Mouse (Mus musculus): ENCODE measurements at regions not wholly inside any gene's neighbourhood (a gene's known extent, or its start where the extent isn't known, plus 50 kb on each side); places are given as distances from the start of the nearest gene placed in this dataset.

GRCm38 (mm10) chr1:144978167-144978566, 202.9 kb upstream of the Rgs18 start:
- H3K4me2 ChIP-seq (ENCODE audit: low read length): no peak overlapping the region
- no peak overlapping the region for H3K9ac ChIP-seq (replicated peaks; ENCODE audit: low read length)
- H3K4me1 ChIP-seq (ENCODE audit: control insufficient read depth, insufficient read depth, low read length): no peaks in the 10 kb centered on the region
- DNase-seq (no peak), ATAC-seq (ENCODE audit: low FRiP score, low TSS enrichment) (no peak)
- no peaks in the 10 kb centered on the region for H3K27me3 ChIP-seq (ENCODE audit: control insufficient read depth, insufficient read depth, low read length)
- H3K27ac ChIP-seq (replicated peaks; ENCODE audit: low read depth, low read length): no peak overlapping the region
- no peaks in the 10 kb centered on the region for H3K36me3 ChIP-seq (ENCODE audit: control insufficient read depth, insufficient read depth, low read length)
- H3K9me3 ChIP-seq (ENCODE audit: control insufficient read depth, low read length): no peaks in the 10 kb centered on the region
- 49% methylated on average over 5 of the region's 5 CpGs for WGBS
- no peak overlapping the region for H3K4me3 ChIP-seq (replicated peaks; ENCODE audit: low read depth, low read length)

- no peaks in the 10 kb centered on the region for H3K27me3 ChIP-seq (ENCODE audit: control insufficient read depth, insufficient read depth, low read length)
- no peak for ATAC-seq (ENCODE audit: low FRiP score, low TSS enrichment)
- no peak overlapping the region for H3K27ac ChIP-seq (replicated peaks; ENCODE audit: low read depth, low read length)
- no peaks in the 10 kb centered on the region for H3K36me3 ChIP-seq (ENCODE audit: control insufficient read depth, insufficient read depth, low read length)
- no peak overlapping the region for H3K4me2 ChIP-seq (ENCODE audit: low read length)
- no peaks in the 10 kb centered on the region for H3K4me1 ChIP-seq (ENCODE audit: control insufficient read depth, insufficient read depth, low read length)
- no peak overlapping the region for H3K4me3 ChIP-seq (replicated peaks; ENCODE audit: low read depth, low read length)
- 70% methylated on average over 3 of the region's 3 CpGs for WGBS
- no peak for DNase-seq
- no peak overlapping the region for H3K9ac ChIP-seq (replicated peaks; ENCODE audit: low read length)
- no peaks in the 10 kb centered on the region for H3K9me3 ChIP-seq (ENCODE audit: control insufficient read depth, low read length)
Measured at GRCm38 (mm10) chr1:144965736-144966135, 190.5 kb upstream of the Rgs18 start.

DNA sequence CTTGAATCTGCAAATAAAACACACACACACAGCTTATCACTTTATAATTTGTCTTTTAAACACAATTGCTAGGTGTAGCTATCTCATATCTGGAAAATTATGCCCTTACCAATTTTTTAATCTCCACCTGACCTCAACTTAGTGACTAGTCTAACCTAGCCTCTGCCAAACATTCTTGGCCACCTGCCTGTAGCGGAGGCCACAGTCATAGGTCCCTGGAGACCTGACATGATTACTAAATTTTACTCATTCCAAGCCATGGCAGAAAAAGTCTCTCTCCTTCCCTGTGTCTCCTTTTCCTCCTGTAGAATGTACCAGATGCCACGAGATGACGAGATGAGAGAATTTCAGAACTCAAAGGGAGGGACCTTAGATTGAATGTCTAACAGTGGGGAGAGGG, 163.8 kb upstream of the Rgs18 start:
- no peaks in the 10 kb centered on the region for H3K36me3 ChIP-seq (ENCODE audit: control insufficient read depth, insufficient read depth, low read length)
- H3K27ac ChIP-seq (replicated peaks; ENCODE audit: low read depth, low read length): no peak overlapping the region
- ATAC-seq (ENCODE audit: low FRiP score, low TSS enrichment): no peak
- WGBS: 89% methylated on average over 3 of the region's 3 CpGs
- H3K4me2 ChIP-seq (ENCODE audit: low read length): no peak overlapping the region
- no peak overlapping the region for H3K4me3 ChIP-seq (replicated peaks; ENCODE audit: low read depth, low read length)
- no peaks in the 10 kb centered on the region for H3K9me3 ChIP-seq (ENCODE audit: control insufficient read depth, low read length)
- no peaks in the 10 kb centered on the region for H3K4me1 ChIP-seq (ENCODE audit: control insufficient read depth, insufficient read depth, low read length)
- H3K9ac ChIP-seq (replicated peaks; ENCODE audit: low read length): no peak overlapping the region
- no peak for DNase-seq
- no peaks in the 10 kb centered on the region for H3K27me3 ChIP-seq (ENCODE audit: control insufficient read depth, insufficient read depth, low read length)

GRCm38 (mm10) chr1:144926136-144926535, 150.9 kb upstream of the Rgs18 start:
- H3K9ac ChIP-seq (replicated peaks; ENCODE audit: low read length): no peak overlapping the region
- no peak for ATAC-seq (ENCODE audit: low FRiP score, low TSS enrichment)
- H3K4me2 ChIP-seq (ENCODE audit: low read length): no peak overlapping the region
- no peaks in the 10 kb centered on the region for H3K36me3 ChIP-seq (ENCODE audit: control insufficient read depth, insufficient read depth, low read length)
- H3K27me3 ChIP-seq (ENCODE audit: control insufficient read depth, insufficient read depth, low read length): no peaks in the 10 kb centered on the region
- no peak overlapping the region for H3K4me3 ChIP-seq (replicated peaks; ENCODE audit: low read depth, low read length)
- no peak for DNase-seq
- H3K9me3 ChIP-seq (ENCODE audit: control insufficient read depth, low read length): peaks cover 4% of the 10 kb centered on the region; the same call in 1 of the 2 replicates
- 89% methylated on average over 2 of the region's 2 CpGs for WGBS
- no peaks in the 10 kb centered on the region for H3K4me1 ChIP-seq (ENCODE audit: control insufficient read depth, insufficient read depth, low read length)
- H3K27ac ChIP-seq (replicated peaks; ENCODE audit: low read depth, low read length): no peak overlapping the region

GRCm38 (mm10) chr1:144916568-144916967, 141.3 kb upstream of the Rgs18 start:
- 95% methylated on average over 5 of the region's 5 CpGs for WGBS
- Histone ChIP-seq H3K27ac (replicated peaks; ENCODE audit: low read depth, low read length) (no peak overlapping the region), H3K36me3 (ENCODE audit: control insufficient read depth, insufficient read depth, low read length) (no peaks in the 10 kb centered on the region), H3K4me1 (ENCODE audit: control insufficient read depth, insufficient read depth, low read length) (no peaks in the 10 kb centered on the region), H3K4me3 (replicated peaks; ENCODE audit: low read depth, low read length) (no peak overlapping the region), H3K4me2 (ENCODE audit: low read length) (no peak overlapping the region), H3K9me3 (ENCODE audit: control insufficient read depth, low read length) (no peaks in the 10 kb centered on the region), H3K9ac (replicated peaks; ENCODE audit: low read length) (no peak overlapping the region), H3K27me3 (ENCODE audit: control insufficient read depth, insufficient read depth, low read length) (no peaks in the 10 kb centered on the region)
- DNase-seq (no peak), ATAC-seq (ENCODE audit: low FRiP score, low TSS enrichment) (no peak)

- 86% methylated on average over 3 of the region's 3 CpGs for WGBS
- DNase-seq (no peak), ATAC-seq (ENCODE audit: low FRiP score, low TSS enrichment) (no peak)
- Histone ChIP-seq H3K4me2 (ENCODE audit: low read length) (no peak overlapping the region), H3K9me3 (ENCODE audit: control insufficient read depth, low read length) (no peaks in the 10 kb centered on the region), H3K4me3 (replicated peaks; ENCODE audit: low read depth, low read length) (no peak overlapping the region), H3K4me1 (ENCODE audit: control insufficient read depth, insufficient read depth, low read length) (no peaks in the 10 kb centered on the region), H3K36me3 (ENCODE audit: control insufficient read depth, insufficient read depth, low read length) (no peaks in the 10 kb centered on the region), H3K27ac (replicated peaks; ENCODE audit: low read depth, low read length) (no peak overlapping the region), H3K9ac (replicated peaks; ENCODE audit: low read length) (no peak overlapping the region), H3K27me3 (ENCODE audit: control insufficient read depth, insufficient read depth, low read length) (no peaks in the 10 kb centered on the region)
Measured at GRCm38 (mm10) chr1:144902987-144903386, 127.8 kb upstream of the Rgs18 start.

DNA sequence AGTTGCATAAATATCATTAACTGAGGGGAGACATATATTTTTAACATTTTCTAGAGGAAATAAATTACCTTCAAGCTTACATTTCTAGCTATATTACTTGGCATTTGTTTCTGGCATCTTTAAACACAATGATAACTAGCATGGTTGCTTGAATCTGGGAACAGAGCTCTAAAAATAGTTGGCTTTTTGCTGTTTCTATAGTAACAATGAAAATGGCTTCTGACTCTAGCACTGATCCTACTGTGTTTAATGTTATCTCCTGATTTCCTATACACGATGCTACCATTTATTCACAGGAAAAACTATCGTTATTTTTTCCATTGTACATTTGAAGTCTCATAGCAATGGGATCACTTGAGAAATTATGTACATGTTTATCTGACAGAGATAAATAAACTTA, 108.4 kb upstream of the Rgs18 start:
- DNase-seq (no peak), ATAC-seq (ENCODE audit: low FRiP score, low TSS enrichment) (no peak)
- 88% methylated on average over 2 of the region's 2 CpGs for WGBS

GRCm38 (mm10) chr1:144862133-144862532, 86.9 kb upstream of the Rgs18 start:
- Histone ChIP-seq H3K9me3 (ENCODE audit: control insufficient read depth, low read length) (no peaks in the 10 kb centered on the region), H3K9ac (replicated peaks; ENCODE audit: low read length) (no peak overlapping the region), H3K4me3 (replicated peaks; ENCODE audit: low read depth, low read length) (no peak overlapping the region), H3K27ac (replicated peaks; ENCODE audit: low read depth, low read length) (no peak overlapping the region), H3K4me1 (ENCODE audit: control insufficient read depth, insufficient read depth, low read length) (no peaks in the 10 kb centered on the region), H3K27me3 (ENCODE audit: control insufficient read depth, insufficient read depth, low read length) (no peaks in the 10 kb centered on the region), H3K4me2 (ENCODE audit: low read length) (no peak overlapping the region), H3K36me3 (ENCODE audit: control insufficient read depth, insufficient read depth, low read length) (no peaks in the 10 kb centered on the region)
- ATAC-seq (ENCODE audit: low FRiP score, low TSS enrichment): no peak
- 83% methylated on average over 1 of the region's 1 CpGs for WGBS
- DNase-seq: no peak

More for the DNA sequence above, 108.4 kb upstream of the Rgs18 start:
- no peaks in the 10 kb centered on the region for H3K36me3 ChIP-seq (ENCODE audit: control insufficient read depth, insufficient read depth, low read length)
- H3K9ac ChIP-seq (replicated peaks; ENCODE audit: low read length): no peak overlapping the region
- H3K4me1 ChIP-seq (ENCODE audit: control insufficient read depth, insufficient read depth, low read length): no peaks in the 10 kb centered on the region
- no peaks in the 10 kb centered on the region for H3K27me3 ChIP-seq (ENCODE audit: control insufficient read depth, insufficient read depth, low read length)
- no peaks in the 10 kb centered on the region for H3K9me3 ChIP-seq (ENCODE audit: control insufficient read depth, low read length)
- H3K4me3 ChIP-seq (replicated peaks; ENCODE audit: low read depth, low read length): no peak overlapping the region
- H3K4me2 ChIP-seq (ENCODE audit: low read length): no peak overlapping the region
- H3K27ac ChIP-seq (replicated peaks; ENCODE audit: low read depth, low read length): no peak overlapping the region

All from midbrain, embryonic 14.5 days (tissue).